ENCODE assay signal across 13 mouse cellular contexts in genomic region chr5:25800929-25801328, GRCm38 (mm10). TPM values are rescaled to one million over a fixed set of nuclear protein-coding genes. Genes with fewer than 3 reads are reported as not detected.
A peak's percentile ranks its signal among the peaks of the same experiment; 100 is the strongest.
DNase-seq lines count a peak whose midpoint lies in the region; ATAC-seq and TF ChIP-seq lines count a peak whose summit lies in the region.
"Had no signal": no experiment of that assay in that cellular context is flagged by ENCODE, and none has a peak within 500 bp of the region (broad histone marks: within the 10 kb centered on the region; RNA-seq: fewer than 3 reads in every experiment).

No protein-coding gene starts in this region.

- no peak for TF ChIP-seq CTCF in midbrain, postnatal 0 days (IDR thresholded peaks at IDR 0.05)
- TF ChIP-seq CTCF in intestine, postnatal 0 days (IDR thresholded peaks at IDR 0.05; ENCODE audit: low read depth), result no peak

- H3K4me1 ChIP-seq in forebrain, embryonic 14.5 days (ENCODE audit: control insufficient read depth, insufficient read depth, low read length), result no peaks in the 10 kb centered on the region
- no peaks in the 10 kb centered on the region for H3K4me1 ChIP-seq in forebrain, embryonic 12.5 days
- H3K4me1 ChIP-seq in midbrain, postnatal 0 days (ENCODE audit: insufficient read depth, low read length), result no peaks in the 10 kb centered on the region
- H3K4me1 ChIP-seq in midbrain, embryonic 11.5 days (ENCODE audit: control insufficient read depth, insufficient read depth, low read length), result no peaks in the 10 kb centered on the region
- H3K4me1 ChIP-seq in intestine, postnatal 0 days (replicated peaks; ENCODE audit: control insufficient read depth, insufficient read depth, low read length), result no peaks in the 10 kb centered on the region
- no peaks in the 10 kb centered on the region for H3K4me1 ChIP-seq in midbrain, embryonic 14.5 days (ENCODE audit: control insufficient read depth, insufficient read depth, low read length)

- no peak overlapping the region for H3K9ac ChIP-seq in forebrain, embryonic 14.5 days (ENCODE audit: low read length)
- H3K9ac ChIP-seq in forebrain, embryonic 12.5 days, result no peak overlapping the region
- no peak overlapping the region for H3K9ac ChIP-seq in midbrain, postnatal 0 days (replicated peaks; ENCODE audit: low read length, poor library complexity, severe bottlenecking)
- no peak overlapping the region for H3K9ac ChIP-seq in midbrain, embryonic 11.5 days (ENCODE audit: low read length)
- no peak overlapping the region for H3K9ac ChIP-seq in intestine, postnatal 0 days (ENCODE audit: low read depth, low read length)
- H3K9ac ChIP-seq in midbrain, embryonic 14.5 days (replicated peaks; ENCODE audit: low read length), result no peak overlapping the region

- no peak overlapping the region for H3K27ac ChIP-seq in forebrain, embryonic 14.5 days (ENCODE audit: low read depth, low read length)
- no peak overlapping the region for H3K27ac ChIP-seq in forebrain, embryonic 12.5 days
- H3K27ac ChIP-seq in midbrain, postnatal 0 days (ENCODE audit: low read depth, low read length), result no peak overlapping the region
- no peak overlapping the region for H3K27ac ChIP-seq in midbrain, embryonic 11.5 days (ENCODE audit: low read depth, low read length)
- no peak overlapping the region for H3K27ac ChIP-seq in intestine, postnatal 0 days (ENCODE audit: low read depth, low read length)
- no peak overlapping the region for H3K27ac ChIP-seq in midbrain, embryonic 14.5 days (replicated peaks; ENCODE audit: low read depth, low read length)

- no peaks in the 10 kb centered on the region for H3K27me3 ChIP-seq in forebrain, embryonic 14.5 days (replicated peaks; ENCODE audit: control insufficient read depth, insufficient read depth, low read length)
- no peaks in the 10 kb centered on the region for H3K27me3 ChIP-seq in forebrain, embryonic 12.5 days
- no peaks in the 10 kb centered on the region for H3K27me3 ChIP-seq in midbrain, postnatal 0 days (ENCODE audit: insufficient read depth, low read length)
- no peaks in the 10 kb centered on the region for H3K27me3 ChIP-seq in midbrain, embryonic 11.5 days (ENCODE audit: control insufficient read depth, insufficient read depth, low read length)
- H3K27me3 ChIP-seq in intestine, postnatal 0 days (replicated peaks; ENCODE audit: control insufficient read depth, insufficient read depth, low read length), result no peaks in the 10 kb centered on the region
- H3K27me3 ChIP-seq in midbrain, embryonic 14.5 days (ENCODE audit: control insufficient read depth, insufficient read depth, low read length), result no peaks in the 10 kb centered on the region
- H3K27me3 ChIP-seq: CH12.LX had no signal

- no peak overlapping the region for H3K4me2 ChIP-seq in forebrain, embryonic 14.5 days (ENCODE audit: low read length)
- no peak overlapping the region for H3K4me2 ChIP-seq in forebrain, embryonic 12.5 days
- no peak overlapping the region for H3K4me2 ChIP-seq in midbrain, postnatal 0 days (ENCODE audit: low read depth, low read length, poor library complexity, severe bottlenecking)
- H3K4me2 ChIP-seq in midbrain, embryonic 11.5 days, result no peak overlapping the region
- H3K4me2 ChIP-seq in intestine, postnatal 0 days (replicated peaks; ENCODE audit: low read depth), result no peak overlapping the region
- H3K4me2 ChIP-seq in midbrain, embryonic 14.5 days (ENCODE audit: low read length), result no peak overlapping the region
- H3K4me2 ChIP-seq: liver, embryonic 11.5 days had no signal

- H3K36me3 ChIP-seq in forebrain, embryonic 14.5 days (ENCODE audit: control insufficient read depth, insufficient read depth, low read length), result no peaks in the 10 kb centered on the region
- H3K36me3 ChIP-seq in forebrain, embryonic 12.5 days (replicated peaks), result no peaks in the 10 kb centered on the region
- no peaks in the 10 kb centered on the region for H3K36me3 ChIP-seq in midbrain, postnatal 0 days (ENCODE audit: insufficient read depth, low read length)
- H3K36me3 ChIP-seq in midbrain, embryonic 11.5 days (ENCODE audit: control insufficient read depth, insufficient read depth, low read length), result no peaks in the 10 kb centered on the region
- H3K36me3 ChIP-seq in intestine, postnatal 0 days (ENCODE audit: control insufficient read depth, insufficient read depth), result no peaks in the 10 kb centered on the region
- H3K36me3 ChIP-seq in midbrain, embryonic 14.5 days (ENCODE audit: control insufficient read depth, insufficient read depth, low read length), result no peaks in the 10 kb centered on the region

- H3K9me3 ChIP-seq in forebrain, embryonic 14.5 days (replicated peaks; ENCODE audit: control insufficient read depth, low read length), result no peaks in the 10 kb centered on the region
- H3K9me3 ChIP-seq in forebrain, embryonic 12.5 days, result no peaks in the 10 kb centered on the region
- no peaks in the 10 kb centered on the region for H3K9me3 ChIP-seq in midbrain, postnatal 0 days (ENCODE audit: low read length)
- no peaks in the 10 kb centered on the region for H3K9me3 ChIP-seq in midbrain, embryonic 11.5 days (ENCODE audit: control insufficient read depth, low read length)
- no peaks in the 10 kb centered on the region for H3K9me3 ChIP-seq in intestine, postnatal 0 days (ENCODE audit: control insufficient read depth)
- no peaks in the 10 kb centered on the region for H3K9me3 ChIP-seq in midbrain, embryonic 14.5 days (ENCODE audit: control insufficient read depth, low read length)

- H3K4me3 ChIP-seq in forebrain, embryonic 14.5 days (ENCODE audit: low read depth, low read length), result no peak overlapping the region
- H3K4me3 ChIP-seq in forebrain, embryonic 12.5 days (replicated peaks), result no peak overlapping the region
- no peak overlapping the region for H3K4me3 ChIP-seq in midbrain, postnatal 0 days (ENCODE audit: low read depth, low read length)
- H3K4me3 ChIP-seq in midbrain, embryonic 11.5 days (ENCODE audit: low read depth, low read length), result no peak overlapping the region
- H3K4me3 ChIP-seq in intestine, postnatal 0 days (ENCODE audit: low read depth, low read length), result no peak overlapping the region
- H3K4me3 ChIP-seq in midbrain, embryonic 14.5 days (replicated peaks; ENCODE audit: low read depth, low read length), result no peak overlapping the region

- ATAC-seq in forebrain, embryonic 14.5 days, result peak; percentile 29; the same call in 1 of the 2 replicates
- no peak for ATAC-seq in forebrain, embryonic 12.5 days (ENCODE audit: low FRiP score)
- no peak for ATAC-seq in midbrain, postnatal 0 days (ENCODE audit: low FRiP score)
- no peak for ATAC-seq in midbrain, embryonic 11.5 days (ENCODE audit: low FRiP score)
- ATAC-seq in intestine, postnatal 0 days, result no peak
- no peak for ATAC-seq in midbrain, embryonic 14.5 days (ENCODE audit: low FRiP score, low TSS enrichment)

- DNase-seq in forebrain, embryonic 14.5 days (ENCODE audit: low spot score), result peak; percentile 50
- peak; percentile 20 for DNase-seq in midbrain, postnatal 0 days (ENCODE audit: low spot score)
- no peak for DNase-seq in midbrain, embryonic 11.5 days (ENCODE audit: low spot score, missing footprints)
- peak; percentile 47 for DNase-seq in cerebellum, adult 8-10 months
- peak; percentile 24 for DNase-seq in heart, postnatal 4 days
- DNase-seq in midbrain, embryonic 14.5 days, result no peak
- DNase-seq: kidney, adult 18-20 months; lung, postnatal 4 days; thymus, postnatal 4 days had no signal

- WGBS in forebrain, embryonic 14.5 days, result 52% methylated on average over 6 of the region's 6 CpGs
- WGBS in forebrain, embryonic 12.5 days, result 77% methylated on average over 6 of the region's 6 CpGs
- whole genome bisulfite sequencing in midbrain, postnatal 0 days, result 75% methylated on average over 6 of the region's 6 CpGs
- 87% methylated on average over 6 of the region's 6 CpGs for WGBS in midbrain, embryonic 11.5 days
- 73% methylated on average over 6 of the region's 6 CpGs for WGBS in intestine, postnatal 0 days
- WGBS in midbrain, embryonic 14.5 days, result 80% methylated on average over 6 of the region's 6 CpGs

RNA-seq across cellular contexts. Expression of gene Actr3b, which starts 41.1 kb away (rescaled TPM):
- polyA plus RNA-seq in forebrain, embryonic 14.5 days (2014; fragmentation: Nextera tagmentation; extraction: Ambion mirVana), result 48.6 and 53.0 TPM in 2 replicates
- 19.5 and 20.2 TPM in 2 replicates for polyA plus RNA-seq in forebrain, embryonic 12.5 days (2016; fragmentation: Nextera tagmentation; extraction: Ambion mirVana)
- total RNA-seq in midbrain, postnatal 0 days (2014; rRNA removed), result 17.4 and 21.1 TPM in 2 replicates
- 57.5 and 61.1 TPM in 2 replicates for polyA plus RNA-seq in midbrain, postnatal 0 days (2015; fragmentation: Nextera tagmentation; extraction: Ambion mirVana)
- 7.4 and 7.8 TPM in 2 replicates for polyA plus RNA-seq in midbrain, embryonic 11.5 days (2014; fragmentation: Nextera tagmentation; extraction: Ambion mirVana)
- 10 to 100 TPM; 18.2 to 20.3 TPM for total RNA-seq in heart, postnatal 4 days (2021)
- polyA plus RNA-seq in intestine, postnatal 0 days (2015; fragmentation: Nextera tagmentation; extraction: Ambion mirVana), result 1.4 and 1.7 TPM in 2 replicates
- 28.9 and 31.2 TPM in 2 replicates for polyA plus RNA-seq in midbrain, embryonic 14.5 days (2014; fragmentation: Nextera tagmentation; extraction: Ambion mirVana)

Comparison
In these comparisons a context has a peak if more than half of its experiments do, and no peak if none do; other contexts are left out.
1. DNase-seq: peak in forebrain, embryonic 14.5 days (single experiment), midbrain, postnatal 0 days (single experiment), cerebellum, adult 8-10 months (single experiment) and heart, postnatal 4 days (single experiment); none in midbrain, embryonic 11.5 days (single experiment) and midbrain, embryonic 14.5 days (single experiment).